24 mouse cellular contexts compared by ENCODE assay signal in genomic region chr1:39993921-39994320, GRCm38 (mm10).
DNase-seq lines count a peak whose midpoint lies in the region; ATAC-seq and TF ChIP-seq lines count a peak whose summit lies in the region.
"Had no signal": no experiment of that assay in that cellular context is flagged by ENCODE, and none has a peak within 500 bp of the region (broad histone marks: within the 10 kb centered on the region; RNA-seq: fewer than 3 reads in every experiment).

No protein-coding gene starts in this region.

- no peaks in the 10 kb centered on the region for H3K9me3 ChIP-seq in forebrain, embryonic 13.5 days (replicated peaks)
- H3K9me3 ChIP-seq in forebrain, embryonic 10.5 days = no peaks in the 10 kb centered on the region
- H3K9me3 ChIP-seq in hindbrain, embryonic 15.5 days = no peaks in the 10 kb centered on the region
- no peaks in the 10 kb centered on the region for H3K9me3 ChIP-seq in hindbrain, postnatal 0 days (ENCODE audit: low read length)
- no peaks in the 10 kb centered on the region for H3K9me3 ChIP-seq in stomach, embryonic 16.5 days (replicated peaks; ENCODE audit: control insufficient read depth, low read length)
- H3K9me3 ChIP-seq: embryonic facial prominence, embryonic 10.5 days; embryonic facial prominence, embryonic 13.5 days; heart, embryonic 10.5 days had no signal

- 0 out of 2 replicates have a peak overlapping the region, but pooled peaks have one; percentile 3 for H3K27ac ChIP-seq in forebrain, embryonic 13.5 days
- no peak overlapping the region for H3K27ac ChIP-seq in forebrain, embryonic 10.5 days
- H3K27ac ChIP-seq in hindbrain, embryonic 15.5 days (replicated peaks) = 0 out of 2 replicates have a peak overlapping the region, but pooled peaks have one; percentile 14
- H3K27ac ChIP-seq in hindbrain, postnatal 0 days = no peak overlapping the region
- peak overlapping the region; percentile 10; the same call in 1 of the 2 replicates for H3K27ac ChIP-seq in layer of hippocampus, adult 2 months
- H3K27ac ChIP-seq in stomach, embryonic 16.5 days (ENCODE audit: low read length) = peak overlapping the region; percentile 42; the same call in 1 of the 2 replicates
- H3K27ac ChIP-seq: embryonic facial prominence, embryonic 10.5 days; embryonic facial prominence, embryonic 13.5 days; heart, adult 2 months; heart, embryonic 10.5 days had no signal

- H3K9ac ChIP-seq in forebrain, embryonic 13.5 days = no peak overlapping the region
- no peak overlapping the region for H3K9ac ChIP-seq in hindbrain, embryonic 15.5 days
- H3K9ac ChIP-seq in hindbrain, postnatal 0 days (replicated peaks; ENCODE audit: low read length) = no peak overlapping the region
- H3K9ac ChIP-seq in stomach, embryonic 16.5 days (ENCODE audit: low read length) = no peak overlapping the region
- H3K9ac ChIP-seq: embryonic facial prominence, embryonic 13.5 days; forebrain, postnatal 0 days had no signal

- no peaks in the 10 kb centered on the region for H3K4me1 ChIP-seq in forebrain, embryonic 13.5 days
- H3K4me1 ChIP-seq in forebrain, embryonic 10.5 days = no peaks in the 10 kb centered on the region
- H3K4me1 ChIP-seq in hindbrain, embryonic 15.5 days (replicated peaks) = no peaks in the 10 kb centered on the region
- H3K4me1 ChIP-seq in hindbrain, postnatal 0 days (ENCODE audit: insufficient read depth, low read length) = no peaks in the 10 kb centered on the region
- no peaks in the 10 kb centered on the region for H3K4me1 ChIP-seq in stomach, embryonic 16.5 days (ENCODE audit: control insufficient read depth, insufficient read depth, low read length)
- H3K4me1 ChIP-seq: embryonic facial prominence, embryonic 10.5 days; heart, embryonic 10.5 days had no signal

- 87% methylated on average over 7 of the region's 7 CpGs for WGBS in forebrain, embryonic 13.5 days
- 94% methylated on average over 7 of the region's 7 CpGs for WGBS in forebrain, embryonic 10.5 days
- 86% methylated on average over 7 of the region's 7 CpGs for WGBS in hindbrain, embryonic 15.5 days
- 81% methylated on average over 7 of the region's 7 CpGs for WGBS in hindbrain, postnatal 0 days
- 80% methylated on average over 7 of the region's 7 CpGs for WGBS in stomach, embryonic 16.5 days

- no peak for TF ChIP-seq CTCF in hindbrain, postnatal 0 days (IDR thresholded peaks at IDR 0.05; ENCODE audit: low read depth)
- TF ChIP-seq CTCF in layer of hippocampus, adult 2 months (conservative IDR thresholded peaks at IDR 0.05) = no peak

- peaks cover 92% of the 10 kb centered on the region for H3K36me3 ChIP-seq in forebrain, embryonic 13.5 days (ENCODE audit: poor library complexity, severe bottlenecking)
- peaks cover 100% of the 10 kb centered on the region for H3K36me3 ChIP-seq in forebrain, embryonic 10.5 days (replicated peaks)
- peaks cover 66% of the 10 kb centered on the region for H3K36me3 ChIP-seq in hindbrain, embryonic 15.5 days
- peaks cover 66% of the 10 kb centered on the region for H3K36me3 ChIP-seq in hindbrain, postnatal 0 days (ENCODE audit: insufficient read depth, low read length)
- H3K36me3 ChIP-seq in stomach, embryonic 16.5 days (ENCODE audit: control insufficient read depth, insufficient read depth, low read length) = peaks cover 35% of the 10 kb centered on the region

- H3K4me2 ChIP-seq in forebrain, embryonic 13.5 days = no peak overlapping the region
- no peak overlapping the region for H3K4me2 ChIP-seq in hindbrain, embryonic 15.5 days
- no peak overlapping the region for H3K4me2 ChIP-seq in hindbrain, postnatal 0 days (ENCODE audit: low read depth, low read length)
- H3K4me2 ChIP-seq in stomach, embryonic 16.5 days (ENCODE audit: low read depth, low read length) = no peak overlapping the region
- H3K4me2 ChIP-seq: embryonic facial prominence, embryonic 13.5 days had no signal

- no peaks in the 10 kb centered on the region for H3K27me3 ChIP-seq in forebrain, embryonic 13.5 days
- H3K27me3 ChIP-seq in forebrain, embryonic 10.5 days (ENCODE audit: poor library complexity, severe bottlenecking) = no peaks in the 10 kb centered on the region
- no peaks in the 10 kb centered on the region for H3K27me3 ChIP-seq in hindbrain, embryonic 15.5 days
- no peaks in the 10 kb centered on the region for H3K27me3 ChIP-seq in hindbrain, postnatal 0 days (ENCODE audit: insufficient read depth, low read length)
- H3K27me3 ChIP-seq in stomach, embryonic 16.5 days (ENCODE audit: control insufficient read depth, insufficient read depth, low read length) = no peaks in the 10 kb centered on the region
- H3K27me3 ChIP-seq: embryonic facial prominence, embryonic 13.5 days had no signal

- H3K4me3 ChIP-seq in forebrain, embryonic 13.5 days = no peak overlapping the region
- no peak overlapping the region for H3K4me3 ChIP-seq in forebrain, embryonic 10.5 days
- no peak overlapping the region for H3K4me3 ChIP-seq in hindbrain, embryonic 15.5 days
- H3K4me3 ChIP-seq in hindbrain, postnatal 0 days (ENCODE audit: low read length) = no peak overlapping the region
- no peak overlapping the region for H3K4me3 ChIP-seq in layer of hippocampus, adult 2 months
- no peak overlapping the region for H3K4me3 ChIP-seq in stomach, embryonic 16.5 days (replicated peaks; ENCODE audit: low read length)
- H3K4me3 ChIP-seq: embryonic facial prominence, embryonic 10.5 days; embryonic facial prominence, embryonic 13.5 days; erythroblast, embryonic 14.5 days; heart, adult 2 months; heart, embryonic 10.5 days had no signal

- DNase-seq in forebrain, embryonic 10.5 days (ENCODE audit: extremely low spot score, low spot score) = no peak
- no peak for DNase-seq in hindbrain, postnatal 0 days (ENCODE audit: low spot score)
- no peak for DNase-seq in layer of hippocampus, adult 2 months (ENCODE audit: low spot score in 2 of 2)
- no peak for DNase-seq in layer of hippocampus, postnatal 25 days (ENCODE audit: extremely low spot score in 1 of 2, low spot score in 1 of 2)
- DNase-seq in spleen, postnatal 14 days (ENCODE audit: low spot score in 2 of 2) = no peak
- DNase-seq: adrenal gland, adult 8-10 months; adrenal gland, postnatal 25 days; cerebellum, adult 11-12 months; cerebellum, adult 8-10 months; cerebellum, postnatal 10 days; cerebellum, postnatal 36 days; embryo, embryonic 11 days; forebrain, postnatal 0 days; gastrocnemius, postnatal 25 days; heart, adult 2 months had no signal

- no peak for ATAC-seq in forebrain, embryonic 13.5 days
- no peak for ATAC-seq in hindbrain, embryonic 15.5 days (ENCODE audit: low FRiP score, low read depth)
- no peak for ATAC-seq in hindbrain, postnatal 0 days
- no peak for ATAC-seq in stomach, embryonic 16.5 days (ENCODE audit: insufficient read depth, low FRiP score)
- ATAC-seq: activated CD4-positive, CD25-positive, alpha-beta regulatory T cell, adult 4 months; forebrain, embryonic 14.5 days; forebrain, postnatal 0 days had no signal

Comparison
In these comparisons a context has a peak if more than half of its experiments do, and no peak if none do; other contexts are left out.
1. H3K27ac ChIP-seq: peak in forebrain, embryonic 13.5 days (single experiment), hindbrain, embryonic 15.5 days (single experiment), layer of hippocampus, adult 2 months (single experiment) and stomach, embryonic 16.5 days (single experiment); none in forebrain, embryonic 10.5 days (single experiment) and hindbrain, postnatal 0 days (single experiment).